Mouse (Mus musculus) brown adipose tissue, adult 24 weeks (tissue): ENCODE results near the gene Vmn2r89. TPM values are rescaled to one million over a fixed set of nuclear protein-coding genes. Genes with fewer than 3 reads are reported as not detected.

Source experiments
- H3K27ac ChIP-seq: fragments of 200-500 bp; replicated peaks from 2 replicates; pipeline ENCODE4 v1.5.1; 2012; ENCODE audit warnings: low read depth, mild to moderate bottlenecking, low read length
- H3K4me1 ChIP-seq: fragments of 200-500 bp; 2 replicates; pipeline ENCODE4 v1.6.1; 2012; ENCODE audit warnings: low read length, mixed read lengths; ENCODE audit not compliant: control insufficient read depth, insufficient read depth, insufficient read length
- H3K4me3 ChIP-seq: fragments of 200-500 bp; 2 replicates; pipeline ENCODE4 v1.5.1; 2012; ENCODE audit warnings: low read depth, mild to moderate bottlenecking, low read length, moderate library complexity; ENCODE audit not compliant: insufficient read depth
- polyA plus RNA-seq: library from polyadenylated mRNA; stranded (reverse); fragments of >200 nt; gene quantifications from 2 replicates; pipeline ENCODE4 v1.2.4, GENCODE M21; 2012; ENCODE audit not compliant: missing spikeins, insufficient read depth, insufficient read length

Gene Vmn2r89
- polyA plus RNA-seq, 1 experiment = not detected

DNA sequence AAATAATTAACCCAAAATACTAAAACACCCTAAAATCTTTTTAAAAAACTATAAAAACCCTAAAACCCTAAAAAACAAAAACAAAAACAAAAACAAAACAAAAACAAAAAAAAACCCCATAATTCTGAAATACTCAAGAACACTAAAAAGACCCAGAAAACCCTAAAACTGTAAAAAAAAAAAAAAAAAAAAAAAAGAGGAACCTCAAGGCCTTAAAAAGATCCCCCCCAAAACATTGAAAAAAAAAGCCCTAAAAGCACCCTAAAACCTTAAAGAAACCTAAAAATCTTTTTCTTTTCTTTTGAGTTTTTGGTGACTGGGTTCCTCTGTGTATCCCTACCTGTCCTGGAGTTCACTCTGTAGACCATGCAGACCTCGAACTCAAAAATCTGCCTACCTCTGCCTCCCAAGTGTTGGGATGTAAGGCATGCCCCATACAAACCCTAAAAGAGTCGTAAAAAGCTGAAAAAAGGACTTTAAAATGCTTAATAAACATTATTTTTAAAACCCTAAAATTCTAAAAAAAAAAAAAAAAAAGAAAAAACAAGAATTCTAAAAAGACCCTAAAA lies 48.1 kb downstream of the Vmn2r89 start:
- no peak overlapping the region for H3K4me3 ChIP-seq

DNA sequence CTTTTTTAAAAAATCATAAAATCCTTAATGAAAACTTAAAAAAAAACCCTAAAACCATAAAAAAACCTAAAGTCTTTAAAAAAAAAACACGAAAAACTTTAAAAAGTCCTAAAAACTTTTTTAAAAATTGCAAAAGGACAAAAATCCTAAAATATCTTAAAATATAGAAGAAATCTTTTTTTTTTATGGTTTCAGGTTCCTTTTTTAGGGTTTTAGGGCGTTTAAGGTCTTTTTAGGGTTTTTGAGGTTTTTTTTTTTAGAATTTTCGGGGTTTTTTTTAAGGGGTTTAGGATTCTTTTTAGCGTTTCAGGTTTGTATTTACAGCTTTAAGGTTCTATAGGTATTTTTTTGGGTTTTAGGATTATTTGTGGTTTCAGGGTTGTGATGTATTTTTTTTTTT lies 48.8 kb downstream of the Vmn2r89 start:
- no peak overlapping the region for H3K4me3 ChIP-seq
- no peak overlapping the region for H3K27ac ChIP-seq
- no peaks in the 10 kb centered on the region for H3K4me1 ChIP-seq

More for the DNA sequence above, 48.1 kb downstream of the Vmn2r89 start:
- Histone ChIP-seq H3K4me1 (no peaks in the 10 kb centered on the region), H3K27ac (no peak overlapping the region)

DNA sequence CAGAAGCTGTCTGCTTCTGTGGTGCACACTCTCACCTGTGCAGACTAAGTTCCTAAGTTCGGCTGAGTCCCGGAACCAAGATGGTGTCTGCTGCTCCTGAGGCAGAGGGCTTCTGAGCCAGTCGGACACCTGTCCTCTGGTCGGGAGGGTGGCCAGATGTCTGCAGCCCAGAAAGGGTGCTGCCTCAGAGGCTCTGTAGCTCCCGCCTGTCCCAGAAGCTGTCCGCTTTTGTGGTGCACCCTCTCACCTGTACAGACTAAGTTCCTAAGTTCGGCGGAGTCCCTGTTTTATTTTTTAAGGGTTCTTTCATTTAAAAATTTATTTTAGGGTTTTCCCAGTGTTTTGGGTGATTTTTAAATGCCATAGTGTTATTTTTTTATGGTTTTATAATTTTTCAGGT lies 55.8 kb downstream of the Vmn2r89 start:
- no peaks in the 10 kb centered on the region for H3K4me1 ChIP-seq
- H3K27ac ChIP-seq = no peak overlapping the region
- no peak overlapping the region for H3K4me3 ChIP-seq

Other genes with a start within 250 kb of the Vmn2r89 start
- gene Ear14, start 248.5 kb upstream of the Vmn2r89 start, polyA plus RNA-seq = not detected in 2 replicates
- not detected in 2 replicates for gene Rnase2a, start 195.7 kb upstream of the Vmn2r89 start, polyA plus RNA-seq
- gene Gm7247, start 90.1 kb upstream of the Vmn2r89 start, polyA plus RNA-seq = not detected in 2 replicates
- not detected in 2 replicates for gene Vmn2r88, start 41.0 kb upstream of the Vmn2r89 start, polyA plus RNA-seq
- gene Gm5622, start 100.9 kb downstream of the Vmn2r89 start, polyA plus RNA-seq = not detected in 2 replicates
- gene Gm17175, start 122.2 kb downstream of the Vmn2r89 start, polyA plus RNA-seq = not detected in 2 replicates
- not detected in 2 replicates for gene Gm17174, start 140.3 kb downstream of the Vmn2r89 start, polyA plus RNA-seq
- not detected in 2 replicates for gene Gm17078, start 159.5 kb downstream of the Vmn2r89 start, polyA plus RNA-seq
- not detected in 2 replicates for gene Gm4181, start 183.8 kb downstream of the Vmn2r89 start, polyA plus RNA-seq
- gene Gm17079, start 243.6 kb downstream of the Vmn2r89 start, polyA plus RNA-seq = not detected in 2 replicates